Mouse (Mus musculus) CH12.LX (cell line): ENCODE data around the gene Pde4d. TPM values are rescaled to one million over a fixed set of nuclear protein-coding genes. Genes with fewer than 3 reads are reported as not detected.

Experiments used
- DNase-seq: peaks from one replicate; pipeline ENCODE4 v3.0.0-alpha.2; 2013; ENCODE audit errors: extremely low read depth
- H3K27ac ChIP-seq: 2 replicates; pipeline ENCODE4 v1.5.1; 2012; ENCODE audit warnings: low read depth, mild to moderate bottlenecking, control low read depth, moderate library complexity; ENCODE audit not compliant: insufficient read depth
- H3K27me3 ChIP-seq: replicated peaks from 2 replicates; pipeline ENCODE3; 2012; ENCODE audit warnings: inconsistent platforms
- H3K36me3 ChIP-seq, 2 experiments: replicated peaks in 1 of 2; 2 replicates each; pipeline versions ENCODE3 to v1.6.1; 2012; ENCODE audit warnings: inconsistent platforms in 1 of 2, low read length in 1 of 2, mild to moderate bottlenecking in 1 of 2, mixed read lengths in 1 of 2, moderate library complexity in 1 of 2; ENCODE audit not compliant: control insufficient read depth in 1 of 2, insufficient read depth in 1 of 2
- H3K4me1 ChIP-seq, 2 experiments: 2 replicates each; pipeline ENCODE4 v1.6.1; 2012; ENCODE audit warnings: inconsistent platforms in 1 of 2, moderate library complexity in 1 of 2; ENCODE audit not compliant: insufficient read depth in 2 of 2, control insufficient read depth in 1 of 2
- H3K4me2 ChIP-seq: 2 replicates; pipeline ENCODE4 v1.6.1; 2012; ENCODE audit warnings: low read depth, mild to moderate bottlenecking, control low read depth; ENCODE audit not compliant: poor library complexity, insufficient read depth, severe bottlenecking
- H3K4me3 ChIP-seq, 3 experiments: fragments of 150-350 bp in 1 of 3; sonication (generic) in 1 of 3; replicated peaks in 1 of 3; 2 replicates each; pipeline versions ENCODE3 to v1.5.1; 2011 to 2012; ENCODE audit warnings: low read depth in 2 of 3, low read length in 2 of 3, mild to moderate bottlenecking in 2 of 3, moderate library complexity in 2 of 3, control low read depth in 1 of 3, improper control_type of control experiment in 1 of 3, inconsistent platforms in 1 of 3, mixed read lengths in 1 of 3; ENCODE audit not compliant: poor library complexity in 1 of 3
- H3K79me2 ChIP-seq: replicated peaks from 2 replicates; pipeline ENCODE4 v1.6.1; 2012; ENCODE audit warnings: mild to moderate bottlenecking, moderate library complexity; ENCODE audit not compliant: control insufficient read depth, poor library complexity, insufficient read depth, severe bottlenecking; ENCODE audit errors: extremely low read depth
- H3K9ac ChIP-seq: 2 replicates; pipeline ENCODE4 v1.6.1; 2012; ENCODE audit warnings: low read depth, mild to moderate bottlenecking, control low read depth, moderate library complexity; ENCODE audit not compliant: insufficient read depth
- H3K9me3 ChIP-seq: replicated peaks from 2 replicates; pipeline ENCODE3; 2012; ENCODE audit warnings: low read length, inconsistent platforms, mixed read lengths
- CHD1 ChIP-seq: IDR thresholded peaks from 2 replicates; pipeline ENCODE4 v1.6.1; 2012; ENCODE audit warnings: low read depth, low read length, improper control_type of control experiment, inconsistent platforms
- CHD2 ChIP-seq: IDR thresholded peaks from 2 replicates; pipeline ENCODE4 v1.6.1; 2011; ENCODE audit warnings: low read length, improper control_type of control experiment
- ELF1 ChIP-seq: IDR thresholded peaks from 2 replicates; pipeline ENCODE4 v1.6.1; 2014; ENCODE audit warnings: low read depth, mild to moderate bottlenecking, inconsistent platforms, low read length, improper control_type of control experiment
- EP300 ChIP-seq: IDR thresholded peaks from 2 replicates; pipeline ENCODE4 v1.6.1; 2011; ENCODE audit warnings: low read length, improper control_type of control experiment
- GABPA ChIP-seq: IDR thresholded peaks from 2 replicates; pipeline ENCODE4 v1.6.1; 2012; ENCODE audit warnings: low read depth, low read length, improper control_type of control experiment, inconsistent platforms; ENCODE audit not compliant: insufficient replicate concordance
- IRF4 ChIP-seq: IDR thresholded peaks from 2 replicates; pipeline ENCODE4 v1.6.1; 2014; ENCODE audit warnings: low read depth, mild to moderate bottlenecking, inconsistent platforms, low read length, improper control_type of control experiment
- JUN ChIP-seq: IDR thresholded peaks from 2 replicates; pipeline ENCODE4 v1.6.1; 2011; ENCODE audit warnings: low read depth, mild to moderate bottlenecking, low read length, improper control_type of control experiment, moderate library complexity; ENCODE audit not compliant: insufficient read depth
- MAFK ChIP-seq: IDR thresholded peaks from 2 replicates; pipeline ENCODE4 v1.6.1; 2011; ENCODE audit warnings: low read length, improper control_type of control experiment; ENCODE audit not compliant: insufficient replicate concordance
- MAX ChIP-seq: IDR thresholded peaks from 2 replicates; pipeline ENCODE4 v1.6.1; 2011; ENCODE audit warnings: low read length, improper control_type of control experiment
- MXI1 ChIP-seq: IDR thresholded peaks from 2 replicates; pipeline ENCODE4 v1.6.1; 2011; ENCODE audit warnings: mild to moderate bottlenecking, low read depth, low read length, improper control_type of control experiment
- NELFE ChIP-seq: IDR thresholded peaks from 2 replicates; pipeline ENCODE4 v1.6.1; 2011; ENCODE audit warnings: low read depth, low read length, improper control_type of control experiment
- NRF1 ChIP-seq: IDR thresholded peaks from 2 replicates; pipeline ENCODE4 v1.6.1; 2014; ENCODE audit warnings: low read depth, mild to moderate bottlenecking, inconsistent platforms, low read length, improper control_type of control experiment, moderate library complexity
- PAX5 ChIP-seq: IDR thresholded peaks from 2 replicates; pipeline ENCODE4 v1.6.1; 2012; ENCODE audit warnings: low read length, inconsistent platforms, mixed read lengths
- RCOR1 ChIP-seq: conservative IDR thresholded peaks from 2 replicates; pipeline ENCODE4 v1.6.1; 2012; ENCODE audit warnings: low read depth, mild to moderate bottlenecking, inconsistent platforms, low read length, improper control_type of control experiment
- SIN3A ChIP-seq: IDR thresholded peaks from 2 replicates; pipeline ENCODE4 v1.6.1; 2012; ENCODE audit warnings: low read length, improper control_type of control experiment, inconsistent platforms
- SMC3 ChIP-seq: IDR thresholded peaks from 2 replicates; pipeline ENCODE4 v1.6.1; 2011; ENCODE audit warnings: low read depth, low read length, improper control_type of control experiment
- TBP ChIP-seq: conservative IDR thresholded peaks from 2 replicates; pipeline ENCODE4 v1.6.1; 2011; ENCODE audit warnings: low read depth, low read length, improper control_type of control experiment
- TCF12 ChIP-seq: IDR thresholded peaks from 2 replicates; pipeline ENCODE4 v1.6.1; 2014; ENCODE audit warnings: low read depth, mild to moderate bottlenecking, inconsistent platforms, low read length, improper control_type of control experiment
- UBTF ChIP-seq: IDR thresholded peaks from 2 replicates; pipeline ENCODE4 v1.6.1; 2012; ENCODE audit warnings: low read depth, mild to moderate bottlenecking, inconsistent platforms, low read length, improper control_type of control experiment, moderate library complexity
- ZC3H11A ChIP-seq: IDR thresholded peaks from 2 replicates; pipeline ENCODE4 v1.6.1; 2012; ENCODE audit warnings: low read depth, mild to moderate bottlenecking, inconsistent platforms, low read length, improper control_type of control experiment
- dilution Hi-C: fragments of 300-500 bp; cut with MboI; formaldehyde crosslinking; loops from 2 replicates; pipeline ENCODE4 v1.14.3; 2020; ENCODE audit warnings: low sequenced_read_pairs; ENCODE audit not compliant: extremely low pct_unique_long_range_greater_than_20kb, extremely low pct_ligation_motif_present
- in situ Hi-C: fragments of 300-500 bp; cut with MboI; formaldehyde crosslinking; loops from 3 replicates; pipeline ENCODE4 v1.14.3; 2019; ENCODE audit warnings: low sequenced_read_pairs, low pct_ligation_motif_present, low pct_unique_long_range_greater_than_20kb, mixed read lengths
- polyA plus RNA-seq: library from polyadenylated mRNA; unstranded; fragments of >175 nt; gene quantifications from 2 replicates; pipeline ENCODE4 v1.2.1, GENCODE M21; 2012; ENCODE audit warnings: low read depth; ENCODE audit not compliant: insufficient read length
- total RNA-seq, 2 experiments: library from RNA; depleted of rRNA; stranded (reverse); fragments of 300-350 nt in 1 of 2; fragments of >200 nt in 1 of 2; gene quantifications; 2 replicates each; pipeline ENCODE4 v1.2.3; 2012 to 2014

Gene Pde4d
- total and polyA plus RNA-seq, 3 experiments: not detected

DNA sequence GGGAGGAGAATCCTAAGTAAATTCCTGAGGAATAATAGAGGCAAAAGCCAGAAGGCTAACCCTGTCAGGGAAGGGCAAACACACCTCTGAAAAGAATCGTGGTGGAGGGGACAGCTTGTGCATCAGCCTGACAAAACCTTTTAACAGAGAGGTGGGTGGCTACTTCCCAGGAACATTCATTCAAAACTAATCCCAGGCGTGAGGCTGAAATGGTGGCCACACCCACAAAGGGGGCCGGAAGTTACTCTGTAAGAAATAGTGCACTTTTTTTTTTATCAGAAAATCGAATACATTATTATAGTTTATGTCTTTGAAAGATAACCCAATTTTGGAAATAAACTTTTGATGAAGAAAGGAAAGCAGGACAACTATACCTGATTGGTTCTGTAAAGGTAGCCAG, 1227.3 kb downstream of the Pde4d start:
- H3K27me3 ChIP-seq: no peaks in the 10 kb centered on the region
- in situ Hi-C loops: no loop called here
- no peak overlapping the region for H3K4me2 ChIP-seq
- no peak for TF ChIP-seq JUN
- no peak for TF ChIP-seq TBP
- TF ChIP-seq ZC3H11A: no peak
- no peak for TF ChIP-seq CHD2
- TF ChIP-seq TCF12: no peak
- no peak for TF ChIP-seq PAX5
- no peak for TF ChIP-seq UBTF
- no peak for TF ChIP-seq SIN3A
- no peak for DNase-seq
- H3K4me1 ChIP-seq: no peaks in the 10 kb centered on the region
- peaks cover 36% of the 10 kb centered on the region for H3K9me3 ChIP-seq
- no peak overlapping the region for H3K9ac ChIP-seq
- no peaks in the 10 kb centered on the region for H3K36me3 ChIP-seq
- no peak overlapping the region for H3K27ac ChIP-seq
- dilution Hi-C loops: no loop called here
- no peaks in the 10 kb centered on the region for H3K79me2 ChIP-seq
- H3K4me3 ChIP-seq: no peak overlapping the region

DNA sequence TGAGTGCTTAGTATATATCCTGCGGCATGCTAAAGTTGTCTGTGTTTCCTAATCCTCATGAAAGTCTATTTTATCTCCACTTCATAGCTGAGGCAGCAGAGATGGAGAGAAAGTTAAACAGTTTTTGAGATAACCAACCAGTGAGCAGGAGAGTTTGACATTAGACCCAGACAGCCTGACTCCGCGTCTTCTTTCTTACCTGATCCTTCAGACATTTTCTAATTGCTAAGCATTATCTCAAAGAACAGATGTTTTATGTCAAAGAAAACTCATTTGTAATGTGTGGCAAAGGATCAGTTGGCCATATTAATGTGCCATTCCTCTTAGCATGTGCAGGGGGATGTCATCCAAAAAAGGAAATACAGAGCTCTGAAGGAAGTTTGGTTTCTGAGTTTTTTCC, 1227.9 kb downstream of the Pde4d start:
- Histone ChIP-seq H3K9ac (no peak overlapping the region), H3K79me2 (no peaks in the 10 kb centered on the region), H3K36me3 (no peaks in the 10 kb centered on the region), H3K4me2 (no peak overlapping the region), H3K4me3 (no peak overlapping the region), H3K4me1 (no peaks in the 10 kb centered on the region), H3K27me3 (no peaks in the 10 kb centered on the region), H3K27ac (no peak overlapping the region), H3K9me3 (peaks cover 38% of the 10 kb centered on the region)
- in situ Hi-C loops: no loop called here
- TF ChIP-seq CHD2 (no peak), EP300 (no peak), RCOR1 (no peak), JUN (no peak), TCF12 (no peak), MXI1 (no peak), MAX (no peak), SMC3 (no peak), ELF1 (no peak), NRF1 (no peak), IRF4 (no peak), GABPA (no peak), NELFE (no peak), CHD1 (no peak), SIN3A (no peak), MAFK (no peak)
- dilution Hi-C loops: no loop called here
- no peak for DNase-seq
